Mouse (Mus musculus): ENCODE measurements around the gene Klhl18. TPM values are rescaled to one million over a fixed set of nuclear protein-coding genes. Genes with fewer than 3 reads are reported as not detected.
"Not testable (repeated sequence)": the region's sequence is repeated elsewhere in the genome, so short reads cannot be mapped to it uniquely, and the experiment has no call there.

Gene Klhl18
- polyA plus RNA-seq, 1 experiment: 17.4 TPM

DNA sequence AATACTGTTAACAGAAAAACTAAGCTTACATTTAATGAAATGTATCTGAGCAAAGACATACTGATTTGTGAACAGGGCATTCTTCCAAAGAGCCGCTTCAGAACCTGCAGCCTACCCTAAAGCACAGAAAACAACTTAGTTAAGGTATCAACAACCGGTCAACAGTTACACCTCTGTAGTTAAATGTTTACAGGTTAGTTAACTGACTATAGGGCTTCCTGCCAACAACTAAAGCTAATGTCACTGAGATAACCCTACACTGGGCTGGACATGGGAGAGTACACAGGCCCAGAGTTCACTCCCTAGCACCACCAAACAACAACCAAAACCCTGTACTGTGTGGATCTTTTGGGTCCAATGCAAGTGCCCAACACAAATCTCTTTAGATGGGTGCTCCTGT is 73.8 kb downstream of the Klhl18 start:
- TF ChIP-seq POLR2A (IDR thresholded peaks at IDR 0.05; ENCODE audit: borderline replicate concordance, low read depth, low read length) (no peak), CTCF (IDR thresholded peaks at IDR 0.05; ENCODE audit: low read depth, low read length) (no peak)
- Histone ChIP-seq H3K27ac (ENCODE audit: insufficient read depth, low read depth, low read length) (no peak overlapping the region), H3K4me3 (ENCODE audit: insufficient read depth, low read length) (no peak overlapping the region), H3K4me1 (ENCODE audit: control insufficient read depth, insufficient read depth, low read length) (peaks cover 11% of the 10 kb centered on the region)

DNA sequence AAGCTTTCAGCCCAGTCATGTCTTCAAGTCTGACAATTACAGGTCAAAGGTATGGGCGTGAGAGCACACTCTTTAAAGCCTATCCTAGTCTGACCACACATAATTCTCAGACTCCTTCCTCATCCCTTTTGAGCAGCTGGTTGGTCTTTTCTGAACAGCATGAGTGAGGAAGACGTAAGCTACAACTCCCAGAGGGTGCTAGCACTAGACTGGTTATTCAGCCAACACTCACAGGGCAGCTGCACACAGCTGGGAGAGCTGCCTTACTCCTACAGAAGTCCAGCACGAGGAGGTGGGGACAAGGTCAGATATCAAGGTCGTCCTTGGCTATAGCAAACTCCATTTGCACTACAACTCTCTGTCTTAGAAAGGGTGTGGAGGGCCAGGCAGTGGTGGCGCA is 75.8 kb downstream of the Klhl18 start:
- H3K4me3 ChIP-seq (ENCODE audit: insufficient read depth, low read length): no peak overlapping the region
- TF ChIP-seq CTCF (IDR thresholded peaks at IDR 0.05; ENCODE audit: low read depth, low read length) (no peak), POLR2A (IDR thresholded peaks at IDR 0.05; ENCODE audit: borderline replicate concordance, low read depth, low read length) (no peak)
- peaks cover 3% of the 10 kb centered on the region; the same call in 1 of the 2 replicates for H3K4me1 ChIP-seq (ENCODE audit: control insufficient read depth, insufficient read depth, low read length)
- no peak overlapping the region for H3K27ac ChIP-seq (ENCODE audit: insufficient read depth, low read depth, low read length)

DNA sequence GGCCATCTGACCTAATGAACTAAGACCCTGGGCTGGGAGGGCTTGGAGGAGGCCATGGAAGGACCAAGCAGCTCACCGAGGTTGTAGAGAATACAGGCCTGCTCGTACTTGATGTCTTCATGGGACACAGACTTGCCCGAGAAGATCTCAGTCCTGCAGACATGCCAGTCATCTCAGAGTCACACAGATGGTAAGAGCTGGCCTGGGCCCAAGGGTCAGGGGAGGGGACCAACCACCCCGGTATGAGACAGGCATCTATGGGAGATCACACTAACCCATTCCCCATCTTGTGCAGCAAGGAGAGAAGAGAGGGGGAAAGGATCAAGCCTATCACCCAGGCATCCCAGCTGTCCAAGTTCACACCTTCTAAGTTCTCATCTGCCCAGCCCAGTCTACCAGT is 83.2 kb downstream of the Klhl18 start:
- no peak overlapping the region for H3K4me3 ChIP-seq (ENCODE audit: insufficient read depth, low read length)
- no peak overlapping the region for H3K27ac ChIP-seq (ENCODE audit: insufficient read depth, low read depth, low read length)
- TF ChIP-seq CTCF (IDR thresholded peaks at IDR 0.05; ENCODE audit: low read depth, low read length) (no peak), POLR2A (IDR thresholded peaks at IDR 0.05; ENCODE audit: borderline replicate concordance, low read depth, low read length) (no peak)
- H3K4me1 ChIP-seq (ENCODE audit: control insufficient read depth, insufficient read depth, low read length): no peaks in the 10 kb centered on the region

DNA sequence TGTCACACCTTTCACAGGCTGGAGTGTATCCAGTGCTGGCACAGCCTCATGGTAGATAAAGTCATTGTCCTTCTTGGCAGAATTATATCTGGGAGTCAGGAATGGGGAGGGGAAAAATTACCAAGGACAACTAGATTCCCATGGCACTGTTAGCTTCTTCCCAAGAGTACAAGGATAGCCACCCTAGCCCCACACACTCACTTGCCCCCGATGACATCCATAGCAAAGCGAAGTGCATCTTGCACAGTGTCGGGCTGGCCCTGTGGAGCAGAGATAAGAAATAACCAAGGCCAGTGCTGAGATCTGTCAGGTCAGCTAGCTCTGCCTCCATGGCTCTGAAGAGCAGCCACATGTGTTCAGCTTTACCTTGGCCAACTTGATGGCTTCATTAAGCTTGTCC is 85.7 kb downstream of the Klhl18 start:
- H3K4me1 ChIP-seq (ENCODE audit: control insufficient read depth, insufficient read depth, low read length): no peaks in the 10 kb centered on the region
- H3K27ac ChIP-seq (ENCODE audit: insufficient read depth, low read depth, low read length): no peak overlapping the region
- TF ChIP-seq CTCF (IDR thresholded peaks at IDR 0.05; ENCODE audit: low read depth, low read length): no peak
- no peak for TF ChIP-seq POLR2A (IDR thresholded peaks at IDR 0.05; ENCODE audit: borderline replicate concordance, low read depth, low read length)
- no peak overlapping the region for H3K4me3 ChIP-seq (ENCODE audit: insufficient read depth, low read length)

DNA sequence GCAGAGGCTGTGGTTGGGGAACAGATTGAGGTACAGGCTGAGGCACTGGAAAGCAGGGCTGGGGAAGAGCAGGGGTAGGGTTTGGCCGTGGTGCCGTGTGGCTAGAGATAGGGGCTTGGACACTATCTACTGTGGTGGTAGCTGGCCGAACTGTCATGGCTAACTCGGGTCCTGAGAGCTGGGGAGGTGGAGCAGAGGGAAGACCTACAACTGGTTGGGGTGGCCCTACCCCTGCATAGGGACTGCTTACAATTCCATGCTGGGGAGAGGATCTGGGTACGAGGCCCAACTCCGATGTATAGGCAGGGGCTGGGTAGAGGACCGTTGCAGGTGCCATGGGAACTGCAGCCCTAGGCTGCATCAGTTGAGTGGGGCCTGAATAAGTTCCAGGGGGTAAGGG is 88.5 kb downstream of the Klhl18 start:
- Histone ChIP-seq H3K4me1 (ENCODE audit: control insufficient read depth, insufficient read depth, low read length) (no peaks in the 10 kb centered on the region), H3K4me3 (ENCODE audit: insufficient read depth, low read length) (no peak overlapping the region), H3K27ac (ENCODE audit: insufficient read depth, low read depth, low read length) (no peak overlapping the region)
- TF ChIP-seq CTCF (IDR thresholded peaks at IDR 0.05; ENCODE audit: low read depth, low read length) (no peak), POLR2A (IDR thresholded peaks at IDR 0.05; ENCODE audit: borderline replicate concordance, low read depth, low read length) (no peak)

DNA sequence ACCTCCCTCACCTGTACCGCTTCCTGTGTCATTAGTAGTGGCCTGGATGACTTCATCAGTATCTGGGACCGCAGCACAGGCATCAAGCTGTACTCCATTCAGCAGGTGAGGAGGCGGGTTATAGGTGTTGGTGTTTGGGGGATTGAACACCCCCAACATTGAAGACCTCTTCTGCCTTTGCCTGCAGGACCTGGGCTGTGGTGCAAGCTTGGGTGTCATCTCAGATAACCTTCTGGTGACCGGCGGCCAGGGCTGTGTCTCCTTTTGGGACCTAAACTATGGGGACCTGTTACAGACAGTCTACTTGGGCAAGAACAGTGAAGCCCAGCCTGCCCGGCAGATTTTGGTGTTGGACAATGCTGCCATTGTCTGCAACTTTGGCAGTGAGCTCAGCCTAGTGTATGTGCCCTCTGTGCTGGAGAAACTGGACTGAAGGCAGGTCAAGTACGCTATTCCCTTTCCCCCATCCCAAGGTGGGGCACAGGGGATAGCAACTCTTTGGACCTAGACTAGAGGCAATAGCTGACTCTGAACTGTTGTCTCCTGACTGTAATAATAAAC is 92.0 kb downstream of the Klhl18 start:
- no peak overlapping the region for H3K4me3 ChIP-seq (ENCODE audit: insufficient read depth, low read length)
- no peaks in the 10 kb centered on the region for H3K4me1 ChIP-seq (ENCODE audit: control insufficient read depth, insufficient read depth, low read length)
- TF ChIP-seq CTCF (IDR thresholded peaks at IDR 0.05; ENCODE audit: low read depth, low read length) (no peak), POLR2A (IDR thresholded peaks at IDR 0.05; ENCODE audit: borderline replicate concordance, low read depth, low read length) (no peak)
- no peak overlapping the region for H3K27ac ChIP-seq (ENCODE audit: insufficient read depth, low read depth, low read length)

DNA sequence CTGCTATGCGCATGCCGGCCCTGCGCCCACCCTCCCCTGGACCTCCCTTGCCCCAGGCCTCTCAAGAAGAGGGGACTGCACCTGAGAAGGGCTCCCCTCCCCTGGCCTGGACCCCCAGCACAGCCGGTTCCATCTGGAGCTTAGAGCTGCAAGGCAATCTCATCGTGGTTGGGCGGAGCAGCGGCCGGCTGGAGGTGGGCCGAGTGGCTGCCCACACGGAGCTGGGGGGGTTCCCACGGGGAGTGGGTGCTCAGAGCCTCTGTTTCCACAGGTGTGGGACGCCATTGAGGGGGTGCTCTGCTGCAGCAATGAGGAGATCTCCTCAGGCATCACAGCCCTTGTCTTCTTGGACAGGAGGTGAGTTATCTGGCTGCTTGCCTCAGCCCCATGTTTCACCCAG is 95.2 kb downstream of the Klhl18 start:
- H3K27ac ChIP-seq (ENCODE audit: insufficient read depth, low read depth, low read length): no peak overlapping the region
- no peak overlapping the region for H3K4me3 ChIP-seq (ENCODE audit: insufficient read depth, low read length)
- H3K4me1 ChIP-seq (ENCODE audit: control insufficient read depth, insufficient read depth, low read length): no peaks in the 10 kb centered on the region
- TF ChIP-seq CTCF (IDR thresholded peaks at IDR 0.05; ENCODE audit: low read depth, low read length) (no peak), POLR2A (IDR thresholded peaks at IDR 0.05; ENCODE audit: borderline replicate concordance, low read depth, low read length) (no peak)

DNA sequence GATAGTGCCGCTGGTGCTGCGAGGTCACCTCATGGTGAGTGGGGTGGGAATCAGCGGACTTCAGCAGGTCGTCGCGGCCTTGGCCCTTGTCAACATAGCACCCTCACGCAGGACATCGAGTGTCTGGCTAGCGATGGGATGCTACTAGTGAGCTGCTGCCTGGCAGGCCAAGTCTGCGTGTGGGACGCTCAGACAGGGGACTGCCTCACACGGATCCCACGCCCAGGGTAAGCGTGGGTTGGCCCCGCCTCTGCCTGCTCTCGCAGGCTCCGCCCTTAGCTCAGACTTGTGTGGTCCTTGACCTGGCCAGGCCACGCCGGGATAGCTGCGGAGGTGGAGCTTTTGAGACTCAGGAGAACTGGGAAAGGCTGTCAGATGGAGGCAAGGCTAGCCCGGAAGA is 95.8 kb downstream of the Klhl18 start:
- H3K4me3 ChIP-seq (ENCODE audit: insufficient read depth, low read length): no peak overlapping the region
- H3K27ac ChIP-seq (ENCODE audit: insufficient read depth, low read depth, low read length): no peak overlapping the region
- no peaks in the 10 kb centered on the region for H3K4me1 ChIP-seq (ENCODE audit: control insufficient read depth, insufficient read depth, low read length)
- no peak for TF ChIP-seq CTCF (IDR thresholded peaks at IDR 0.05; ENCODE audit: low read depth, low read length)
- no peak for TF ChIP-seq POLR2A (IDR thresholded peaks at IDR 0.05; ENCODE audit: borderline replicate concordance, low read depth, low read length)

DNA sequence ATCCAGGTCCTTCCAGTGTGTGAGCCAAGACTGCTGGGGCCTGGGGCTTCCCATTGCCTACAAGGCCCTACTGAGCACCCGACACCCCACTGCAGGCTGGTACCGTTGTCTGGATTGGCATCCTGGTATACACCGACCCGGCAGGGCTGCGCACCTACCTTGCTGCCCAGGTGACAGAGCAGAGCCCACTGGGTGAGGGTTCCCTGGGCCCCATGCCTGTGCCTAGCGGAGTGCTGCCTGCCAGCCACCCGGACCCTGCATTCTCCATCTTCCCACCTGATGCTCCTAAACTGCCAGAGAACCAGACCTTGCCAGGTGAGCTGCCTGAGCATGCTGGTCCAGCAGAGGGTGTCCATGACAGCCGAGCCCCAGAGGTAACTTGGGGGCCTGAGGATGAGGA is 97.1 kb downstream of the Klhl18 start:
- Histone ChIP-seq H3K4me3 (ENCODE audit: insufficient read depth, low read length) (no peak overlapping the region), H3K4me1 (ENCODE audit: control insufficient read depth, insufficient read depth, low read length) (no peaks in the 10 kb centered on the region), H3K27ac (ENCODE audit: insufficient read depth, low read depth, low read length) (no peak overlapping the region)
- TF ChIP-seq POLR2A (IDR thresholded peaks at IDR 0.05; ENCODE audit: borderline replicate concordance, low read depth, low read length) (no peak), CTCF (IDR thresholded peaks at IDR 0.05; ENCODE audit: low read depth, low read length) (no peak)

DNA sequence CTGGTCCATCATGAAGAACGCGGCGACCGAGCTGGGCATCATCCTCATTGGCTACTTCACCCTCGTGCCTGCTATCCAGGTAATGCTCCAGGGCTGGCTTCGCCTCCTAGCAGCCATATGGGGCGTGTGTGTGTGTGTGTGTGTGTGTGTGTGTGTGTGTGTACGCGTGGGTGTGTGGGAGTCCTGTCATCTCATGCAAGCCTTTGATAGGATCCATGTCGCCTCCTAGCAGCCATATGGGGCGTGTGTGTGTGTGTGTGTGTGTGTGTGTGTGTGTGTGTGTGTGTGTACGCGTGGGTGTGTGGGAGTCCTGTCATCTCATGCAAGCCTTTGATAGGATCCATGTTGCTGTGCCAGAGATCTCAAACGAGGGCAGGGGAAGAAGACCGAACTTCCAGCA is 98.8 kb downstream of the Klhl18 start:
- not testable (repeated sequence) for H3K27ac ChIP-seq (ENCODE audit: insufficient read depth, low read depth, low read length); H3K4me1 ChIP-seq (ENCODE audit: control insufficient read depth, insufficient read depth, low read length); H3K4me3 ChIP-seq (ENCODE audit: insufficient read depth, low read length)

Other genes starting within 250 kb of the Klhl18 start
- 0.19 TPM in 1 of 2 replicates, not detected in the other for gene Cspg5, start 232.9 kb downstream of the Klhl18 start, polyA plus RNA-seq (2012; ENCODE audit: insufficient read depth, insufficient read length, missing spikeins)
- 3.8 and 4.3 TPM in 2 replicates for gene Elp6, start 171.5 kb downstream of the Klhl18 start, polyA plus RNA-seq (2012; ENCODE audit: insufficient read depth, insufficient read length, missing spikeins)
- gene Scap, start 143.4 kb downstream of the Klhl18 start, polyA plus RNA-seq (2012; ENCODE audit: insufficient read depth, insufficient read length, missing spikeins): 19.5 and 25.0 TPM in 2 replicates
- gene Ptpn23, start 68.5 kb downstream of the Klhl18 start, polyA plus RNA-seq (2012; ENCODE audit: insufficient read depth, insufficient read length, missing spikeins): 28.5 and 29.9 TPM in 2 replicates
- 4.7 and 5.3 TPM in 2 replicates for gene Ngp, start 56.9 kb downstream of the Klhl18 start, polyA plus RNA-seq (2012; ENCODE audit: insufficient read depth, insufficient read length, missing spikeins)
- gene Kif9, start 264 bp upstream of the Klhl18 start, polyA plus RNA-seq (2012; ENCODE audit: insufficient read depth, insufficient read length, missing spikeins): 3.9 and 4.8 TPM in 2 replicates
- gene Setd2, start 55.9 kb upstream of the Klhl18 start, polyA plus RNA-seq (2012; ENCODE audit: insufficient read depth, insufficient read length, missing spikeins): 63.3 and 71.5 TPM in 2 replicates
- 6.8 and 10.0 TPM in 2 replicates for gene Nradd, start 147.8 kb upstream of the Klhl18 start, polyA plus RNA-seq (2012; ENCODE audit: insufficient read depth, insufficient read length, missing spikeins)
- gene Nbeal2, start 177.5 kb upstream of the Klhl18 start, polyA plus RNA-seq (2012; ENCODE audit: insufficient read depth, insufficient read length, missing spikeins): 50.4 and 51.9 TPM in 2 replicates
- 134 and 143 TPM in 2 replicates for gene Ccdc12, start 179.8 kb upstream of the Klhl18 start, polyA plus RNA-seq (2012; ENCODE audit: insufficient read depth, insufficient read length, missing spikeins)

Measured in bone marrow macrophage, adult 2 months (primary cell).